Mouse (Mus musculus) limb, embryonic 12.5 days (tissue): ENCODE measurements around the gene Nfatc2. TPM values are rescaled to one million over a fixed set of nuclear protein-coding genes. Genes with fewer than 3 reads are reported as not detected.

Experiments
- ATAC-seq: fragments of 200-750 bp; cut with Nextera tagmentation; 2 replicates; pipeline ENCODE4 v1.8.0; 2017; ENCODE audit warnings: low read depth, moderate TSS enrichment; ENCODE audit not compliant: insufficient number of reproducible peaks, insufficient read depth, low FRiP score, low TSS enrichment
- H3K27ac ChIP-seq: fragments of 300-500 bp; sonication (generic); 2 replicates; pipeline ENCODE4 v1.5.1; 2016; ENCODE audit warnings: mild to moderate bottlenecking, moderate library complexity
- H3K27me3 ChIP-seq: fragments of 300-500 bp; sonication (generic); 2 replicates; pipeline ENCODE4 v1.6.1; 2016; ENCODE audit warnings: mild to moderate bottlenecking, moderate library complexity
- H3K36me3 ChIP-seq: fragments of 300-500 bp; sonication (generic); 2 replicates; pipeline ENCODE4 v1.6.1; 2016; ENCODE audit warnings: mild to moderate bottlenecking, moderate library complexity
- H3K4me1 ChIP-seq: fragments of 300-500 bp; sonication (generic); replicated peaks from 2 replicates; pipeline ENCODE4 v1.6.1; 2016
- H3K4me2 ChIP-seq: fragments of 300-500 bp; sonication (generic); 2 replicates; pipeline ENCODE4 v1.6.1; 2016; ENCODE audit warnings: mild to moderate bottlenecking, moderate library complexity
- H3K4me3 ChIP-seq: fragments of 300-500 bp; sonication (generic); replicated peaks from 2 replicates; pipeline ENCODE4 v1.5.1; 2016; ENCODE audit warnings: mild to moderate bottlenecking
- H3K9ac ChIP-seq: fragments of 300-500 bp; sonication (generic); replicated peaks from 2 replicates; pipeline ENCODE4 v1.6.1; 2016; ENCODE audit warnings: mild to moderate bottlenecking, moderate library complexity
- H3K9me3 ChIP-seq: fragments of 300-500 bp; sonication (generic); 2 replicates; pipeline ENCODE4 v1.6.1; 2016; ENCODE audit warnings: mild to moderate bottlenecking, moderate library complexity
- WGBS: fragments of 180-500 bp; shearing (Covaris S2); methylation state at CpG from one replicate; pipeline ENCODE4 v1.1.7; 2016; 5-methylcytosine and 5-hydroxymethylcytosine counted together
- polyA plus RNA-seq: library from polyadenylated mRNA; unstranded; fragments of >200 nt; fragmentation: Nextera tagmentation; extraction: Ambion mirVana; gene quantifications from 2 replicates; pipeline ENCODE4 v1.2.1, GENCODE M21; 2016

Gene Nfatc2
- polyA plus RNA-seq, 1 experiment from 2014 or later, result 5.3 TPM

GRCm38 (mm10) chr2:168589368-168590167 lies 11.9 kb downstream of the Nfatc2 start:
- no peaks in the 10 kb centered on the region for H3K9me3 ChIP-seq
- peak overlapping the region; percentile 43 for H3K4me3 ChIP-seq
- H3K4me2 ChIP-seq, result peak overlapping the region; percentile 73
- no peaks in the 10 kb centered on the region for H3K36me3 ChIP-seq
- peaks cover 43% of the 10 kb centered on the region for H3K4me1 ChIP-seq
- WGBS, result 8% methylated on average over 21 of the region's 21 CpGs
- H3K27me3 ChIP-seq, result peaks cover 55% of the 10 kb centered on the region
- ATAC-seq, result no peak
- no peak overlapping the region for H3K27ac ChIP-seq
- H3K9ac ChIP-seq, result peak overlapping the region; percentile 47

GRCm38 (mm10) chr2:168588591-168589367 lies 12.7 kb downstream of the Nfatc2 start:
- Histone ChIP-seq H3K36me3 (no peaks in the 10 kb centered on the region), H3K27ac (no peak overlapping the region), H3K27me3 (peaks cover 55% of the 10 kb centered on the region), H3K9ac (no peak overlapping the region), H3K9me3 (no peaks in the 10 kb centered on the region), H3K4me2 (peak overlapping the region; percentile 73), H3K4me1 (peaks cover 51% of the 10 kb centered on the region), H3K4me3 (no peak overlapping the region)
- 49% methylated on average over 11 of the region's 11 CpGs for WGBS
- ATAC-seq, result no peak

- Histone ChIP-seq H3K4me2 (no peak overlapping the region), H3K9ac (no peak overlapping the region), H3K27me3 (peaks cover 49% of the 10 kb centered on the region), H3K4me3 (no peak overlapping the region), H3K36me3 (no peaks in the 10 kb centered on the region), H3K9me3 (no peaks in the 10 kb centered on the region), H3K27ac (no peak overlapping the region), H3K4me1 (peaks cover 65% of the 10 kb centered on the region)
- ATAC-seq, result no peak
- WGBS, result 78% methylated on average over 8 of the region's 8 CpGs
Measured at GRCm38 (mm10) chr2:168587159-168587558, 14.3 kb downstream of the Nfatc2 start.

GRCm38 (mm10) chr2:168586512-168586911 lies 14.9 kb downstream of the Nfatc2 start:
- 89% methylated on average over 12 of the region's 12 CpGs for WGBS
- Histone ChIP-seq H3K27me3 (peaks cover 42% of the 10 kb centered on the region), H3K9ac (no peak overlapping the region), H3K9me3 (no peaks in the 10 kb centered on the region), H3K4me1 (peaks cover 71% of the 10 kb centered on the region), H3K36me3 (no peaks in the 10 kb centered on the region), H3K4me3 (no peak overlapping the region), H3K4me2 (no peak overlapping the region), H3K27ac (no peak overlapping the region)
- ATAC-seq, result no peak

- Histone ChIP-seq H3K4me2 (no peak overlapping the region), H3K4me1 (peaks cover 77% of the 10 kb centered on the region), H3K9me3 (no peaks in the 10 kb centered on the region), H3K27me3 (peaks cover 26% of the 10 kb centered on the region), H3K27ac (no peak overlapping the region), H3K36me3 (no peaks in the 10 kb centered on the region), H3K4me3 (no peak overlapping the region), H3K9ac (no peak overlapping the region)
- WGBS, result 83% methylated on average over 6 of the region's 6 CpGs
- no peak for ATAC-seq
Measured at GRCm38 (mm10) chr2:168584857-168585256, 16.6 kb downstream of the Nfatc2 start.

- peaks cover 77% of the 10 kb centered on the region for H3K4me1 ChIP-seq
- H3K4me3 ChIP-seq, result no peak overlapping the region
- H3K4me2 ChIP-seq, result no peak overlapping the region
- ATAC-seq, result no peak
- H3K9me3 ChIP-seq, result no peaks in the 10 kb centered on the region
- no peak overlapping the region for H3K9ac ChIP-seq
- no peak overlapping the region for H3K27ac ChIP-seq
- peaks cover 21% of the 10 kb centered on the region for H3K27me3 ChIP-seq
- no peaks in the 10 kb centered on the region for H3K36me3 ChIP-seq
- WGBS, result 76% methylated on average over 8 of the region's 8 CpGs
Measured at GRCm38 (mm10) chr2:168584408-168584807, 17.0 kb downstream of the Nfatc2 start.

GRCm38 (mm10) chr2:168583084-168583483 lies 18.4 kb downstream of the Nfatc2 start:
- Histone ChIP-seq H3K4me3 (no peak overlapping the region), H3K27me3 (peaks cover 8% of the 10 kb centered on the region; the same call in 1 of the 2 replicates), H3K9me3 (no peaks in the 10 kb centered on the region), H3K4me1 (peaks cover 74% of the 10 kb centered on the region), H3K27ac (no peak overlapping the region), H3K9ac (no peak overlapping the region), H3K4me2 (no peak overlapping the region), H3K36me3 (no peaks in the 10 kb centered on the region)
- no peak for ATAC-seq
- WGBS, result 73% methylated on average over 5 of the region's 5 CpGs

GRCm38 (mm10) chr2:168581207-168581854 lies 20.1 kb downstream of the Nfatc2 start:
- H3K9me3 ChIP-seq, result no peaks in the 10 kb centered on the region
- peak overlapping the region; percentile 87 for H3K27ac ChIP-seq
- ATAC-seq, result peak; percentile 44; the same call in 1 of the 2 replicates
- WGBS, result 12% methylated on average over 6 of the region's 6 CpGs
- H3K27me3 ChIP-seq, result no peaks in the 10 kb centered on the region
- H3K36me3 ChIP-seq, result no peaks in the 10 kb centered on the region
- no peak overlapping the region for H3K9ac ChIP-seq
- H3K4me1 ChIP-seq, result peaks cover 77% of the 10 kb centered on the region
- H3K4me3 ChIP-seq, result no peak overlapping the region
- H3K4me2 ChIP-seq, result peak overlapping the region; percentile 33

- H3K27me3 ChIP-seq, result no peaks in the 10 kb centered on the region
- peak overlapping the region; percentile 87 for H3K27ac ChIP-seq
- peaks cover 87% of the 10 kb centered on the region for H3K4me1 ChIP-seq
- peak overlapping the region; percentile 33 for H3K4me2 ChIP-seq
- 48% methylated on average over 22 of the region's 22 CpGs for WGBS
- no peaks in the 10 kb centered on the region for H3K9me3 ChIP-seq
- no peak overlapping the region for H3K9ac ChIP-seq
- no peaks in the 10 kb centered on the region for H3K36me3 ChIP-seq
- H3K4me3 ChIP-seq, result no peak overlapping the region
- ATAC-seq, result no peak
Measured at GRCm38 (mm10) chr2:168580295-168580915, 21.1 kb downstream of the Nfatc2 start.

- H3K36me3 ChIP-seq, result no peaks in the 10 kb centered on the region
- WGBS, result 77% methylated on average over 15 of the region's 15 CpGs
- H3K4me2 ChIP-seq, result no peak overlapping the region
- peak overlapping the region; percentile 87 for H3K27ac ChIP-seq
- no peak overlapping the region for H3K9ac ChIP-seq
- no peak for ATAC-seq
- H3K4me1 ChIP-seq, result peaks cover 91% of the 10 kb centered on the region
- no peaks in the 10 kb centered on the region for H3K9me3 ChIP-seq
- no peak overlapping the region for H3K4me3 ChIP-seq
- H3K27me3 ChIP-seq, result no peaks in the 10 kb centered on the region
Measured at GRCm38 (mm10) chr2:168579601-168580130, 21.8 kb downstream of the Nfatc2 start.
